Mouse (Mus musculus): ENCODE measurements around the gene Clca3a1.

DNA sequence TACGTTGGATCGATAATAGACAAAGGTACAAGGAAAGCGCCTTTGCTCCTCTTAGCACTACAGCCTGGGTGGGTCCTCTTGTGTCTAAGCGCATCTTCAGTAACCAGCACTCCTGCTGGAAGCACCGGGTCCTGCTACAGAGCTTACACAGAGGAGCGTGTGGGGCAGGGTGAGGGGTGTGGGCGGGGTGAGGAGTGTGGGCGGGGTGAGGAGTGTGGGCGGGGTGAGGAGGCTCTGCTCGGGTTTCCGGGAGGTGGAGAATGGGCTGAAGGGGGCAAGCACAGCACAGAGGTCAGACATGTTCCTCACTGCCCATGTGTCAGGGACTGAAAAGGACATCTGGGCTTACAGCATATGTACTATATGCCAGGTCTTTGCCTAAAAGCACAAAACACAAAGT lies 71.5 kb downstream of the Clca3a1 start:
- TF ChIP-seq CTCF (IDR thresholded peaks at IDR 0.05; ENCODE audit: low read depth, low read length): no peak
- no peak for TF ChIP-seq POLR2A (IDR thresholded peaks at IDR 0.05; ENCODE audit: extremely low read depth, insufficient read depth, low read length)
